Mouse (Mus musculus) adipose tissue, adult 10 weeks (tissue): ENCODE measurements around the gene Zfp354c. TPM values are rescaled to one million over a fixed set of nuclear protein-coding genes. Genes with fewer than 3 reads are reported as not detected.

Experiments
- polyA plus RNA-seq: library from polyadenylated mRNA; stranded (reverse); fragments of 350-450 nt; fragmentation: Illumina TruSeq; extraction: RNeasy Lipid Tissue Mini Kit (QIAGEN cat#74804); gene quantifications from one replicate; pipeline ENCODE4 v1.2.3, GENCODE M21; 2014; ENCODE audit warnings: low read depth, low replicate concordance

Gene Zfp354c
- polyA plus RNA-seq = 3.2 TPM

DNA sequence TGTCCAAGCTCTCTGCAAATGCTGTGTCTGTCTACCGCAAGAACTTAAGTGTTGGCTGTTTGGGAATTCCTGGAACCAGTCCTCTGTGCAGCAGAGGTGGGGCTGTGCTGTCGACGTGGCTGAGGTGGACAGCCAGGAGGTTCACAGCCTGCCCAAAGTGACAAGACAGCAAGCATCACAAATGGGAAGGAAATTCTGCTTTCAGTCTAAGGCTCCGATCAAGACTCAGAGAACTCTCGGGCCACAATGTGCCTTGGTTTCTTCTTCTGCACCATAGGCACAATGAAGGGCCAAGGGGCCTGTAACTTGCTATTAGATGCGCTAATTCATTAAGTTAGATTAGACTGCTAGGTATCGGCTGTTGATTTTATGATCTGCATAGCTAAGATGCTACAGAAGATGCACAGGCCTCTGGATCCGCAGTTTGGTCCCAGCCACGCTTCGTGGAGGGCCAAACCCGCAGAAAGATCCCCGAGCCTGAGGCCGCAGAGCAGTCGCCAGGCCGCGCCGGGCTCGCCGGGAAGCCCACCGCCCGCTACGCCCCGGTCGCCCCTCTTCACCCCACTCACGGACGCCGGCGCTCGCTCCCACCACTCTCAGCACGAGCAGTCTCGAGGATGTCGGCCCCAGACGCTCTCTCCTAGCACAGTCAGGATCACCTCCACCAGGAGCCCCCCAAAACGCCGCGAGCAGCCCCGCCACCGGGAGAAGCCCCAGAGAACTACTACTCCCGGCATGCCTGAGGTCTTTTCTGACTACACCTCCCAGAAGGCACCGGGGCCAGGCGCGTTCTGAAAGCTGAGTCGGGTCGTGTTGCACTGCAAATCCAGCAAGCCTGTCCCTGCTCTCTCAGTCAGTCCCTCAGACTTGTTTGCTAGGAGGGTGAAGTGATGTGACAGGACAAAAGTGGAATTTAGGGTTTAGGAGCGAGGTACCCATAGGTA, at the start of gene Zfp354c:
Gene Zfp354c, minus strand, starts transcription at position 715 of the 944 bp plus-strand sequence.

GRCm38 (mm10) chr11:50850177-50850735, 22.7 kb upstream of the Zfp354c start, which contains the start of gene Grm6:
TSS of gene Grm6 (plus strand) at chr11:50850685.

DNA sequence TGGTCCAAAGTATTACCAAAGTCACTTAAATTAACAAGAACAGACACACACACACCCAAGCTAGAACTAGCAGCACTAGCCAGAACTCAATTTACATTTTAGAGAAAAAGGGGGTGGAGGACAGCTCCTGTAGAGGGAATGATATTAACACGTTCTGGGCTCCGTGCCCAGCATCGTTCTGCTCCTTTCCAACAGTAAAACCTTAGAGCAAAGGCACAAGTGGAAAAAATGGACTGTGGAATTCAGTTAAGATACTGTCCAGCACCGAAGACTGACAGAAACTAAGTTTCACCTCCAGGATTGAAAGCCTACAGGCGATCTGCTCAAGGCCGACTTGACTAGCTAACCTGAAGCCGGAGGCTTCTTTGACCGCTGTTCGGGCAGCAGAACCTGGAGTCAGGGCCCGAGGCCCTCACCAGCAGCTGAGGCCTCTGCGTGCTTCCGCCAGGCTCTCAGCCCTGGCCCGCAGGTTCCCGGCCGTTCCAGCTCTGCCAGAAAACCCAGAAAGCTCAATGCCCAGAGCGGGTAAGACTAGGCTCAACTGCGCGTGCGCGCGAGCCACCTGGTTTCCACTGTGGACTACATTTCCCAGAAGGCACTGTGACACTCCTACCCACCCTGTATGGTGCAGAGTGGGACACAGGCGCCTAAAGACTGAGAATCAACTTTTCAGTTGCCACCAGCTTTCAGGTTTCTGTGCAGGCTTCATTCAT, 13.7 kb upstream of the Zfp354c start, which contains the start of gene Zfp879:
Gene Zfp879, minus strand, starts transcription at position 530 of the 713 bp plus-strand sequence.

Other genes with a start within 250 kb of the Zfp354c start
- gene Adamts2, start 225.6 kb downstream of the Zfp354c start, polyA plus RNA-seq = 28.6 TPM
- 0.88 TPM for gene Zfp879, start 13.8 kb upstream of the Zfp354c start, polyA plus RNA-seq
- gene Grm6, start 23.0 kb upstream of the Zfp354c start, polyA plus RNA-seq = not detected
- 1.6 TPM for gene Zfp454, start 59.9 kb upstream of the Zfp354c start, polyA plus RNA-seq
- gene Zfp2, start 88.4 kb upstream of the Zfp354c start, polyA plus RNA-seq = 8.2 TPM
- 2.2 TPM for gene Zfp354b, start 103.9 kb upstream of the Zfp354c start, polyA plus RNA-seq
- 1.5 TPM for gene 4933414I15Rik, start 116.0 kb upstream of the Zfp354c start, polyA plus RNA-seq
- gene Prop1, start 126.0 kb upstream of the Zfp354c start, polyA plus RNA-seq = not detected
- gene Olfr1378, start 138.8 kb upstream of the Zfp354c start, polyA plus RNA-seq = not detected
- gene Olfr1377, start 154.2 kb upstream of the Zfp354c start, polyA plus RNA-seq = not detected
- gene Olfr51, start 175.9 kb upstream of the Zfp354c start, polyA plus RNA-seq = not detected
- not detected for gene Olfr54, start 186.5 kb upstream of the Zfp354c start, polyA plus RNA-seq
- gene Olfr1375, start 220.4 kb upstream of the Zfp354c start, polyA plus RNA-seq = not detected
- 3.1 TPM for gene Zfp354a, start 231.5 kb upstream of the Zfp354c start, polyA plus RNA-seq